Mouse (Mus musculus) retina, postnatal 1 day (tissue): ENCODE data around the gene Tns1.

Source experiments
- DNase-seq: peaks from one replicate; pipeline ENCODE4 v3.0.0-alpha.2; 2012

Tns1 gene

DNA sequence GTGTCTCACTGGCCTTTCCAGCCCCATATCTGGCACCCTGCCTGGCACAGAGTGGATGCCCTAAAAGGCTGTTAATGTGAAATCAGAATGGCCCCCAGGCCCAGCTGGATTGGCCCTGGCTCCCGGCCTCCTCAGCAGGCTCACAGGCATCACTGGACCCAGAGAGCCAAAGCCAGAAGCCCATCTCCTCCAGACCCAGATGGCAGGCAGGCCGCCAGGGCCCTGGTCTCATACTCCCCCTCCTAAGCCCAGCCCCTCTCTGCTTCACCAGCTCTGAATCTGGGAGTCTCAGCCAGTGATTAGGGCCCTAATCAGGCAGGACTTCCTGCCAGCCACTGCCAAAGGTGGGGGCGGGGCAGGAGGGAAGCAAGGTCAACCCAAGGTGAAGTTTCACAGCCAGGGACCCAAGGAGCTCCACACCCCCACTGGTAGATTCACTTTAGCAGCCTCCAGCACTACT lies 93.3 kb downstream of the Tns1 start:
- peak; percentile 73 for DNase-seq

DNA sequence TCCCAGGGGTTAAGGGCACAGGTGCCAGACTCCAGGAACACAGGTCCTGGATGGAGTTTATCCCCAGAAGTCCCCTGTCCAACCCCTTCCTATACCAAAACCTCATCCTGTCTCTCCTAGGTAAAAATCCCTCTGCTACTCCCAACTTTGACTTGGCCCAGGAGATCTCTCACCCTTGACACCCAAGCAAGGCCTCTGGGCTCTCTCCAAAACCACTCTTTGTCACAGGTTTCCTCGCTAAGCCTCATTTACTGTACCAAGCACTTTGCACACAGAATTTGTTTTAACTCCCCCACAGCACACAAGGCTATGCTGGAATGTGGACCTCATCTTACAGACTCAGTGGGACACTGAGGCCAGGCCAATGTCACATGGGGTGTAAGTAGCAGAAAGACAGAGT lies 94.0 kb downstream of the Tns1 start:
- DNase-seq = no peak

DNA sequence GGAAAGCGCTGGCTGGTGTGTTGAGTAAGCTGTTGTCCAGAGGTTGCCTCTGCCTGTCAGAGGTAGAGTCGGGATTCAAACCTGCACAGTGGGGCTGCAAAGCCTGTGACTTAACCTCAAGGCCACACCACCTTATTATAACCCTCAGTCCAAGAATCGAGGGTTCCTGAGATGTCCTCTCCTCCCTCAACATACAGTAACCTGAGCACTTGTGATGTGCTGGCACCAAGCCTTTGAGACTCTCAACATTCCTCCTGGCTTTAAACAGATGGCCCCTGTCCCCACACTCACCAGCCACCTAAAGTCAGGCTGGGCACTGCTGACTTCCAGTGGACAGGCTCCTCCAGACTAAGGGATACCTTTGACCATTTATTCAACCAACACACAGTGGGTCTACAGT lies 94.6 kb downstream of the Tns1 start:
- DNase-seq = no peak

DNA sequence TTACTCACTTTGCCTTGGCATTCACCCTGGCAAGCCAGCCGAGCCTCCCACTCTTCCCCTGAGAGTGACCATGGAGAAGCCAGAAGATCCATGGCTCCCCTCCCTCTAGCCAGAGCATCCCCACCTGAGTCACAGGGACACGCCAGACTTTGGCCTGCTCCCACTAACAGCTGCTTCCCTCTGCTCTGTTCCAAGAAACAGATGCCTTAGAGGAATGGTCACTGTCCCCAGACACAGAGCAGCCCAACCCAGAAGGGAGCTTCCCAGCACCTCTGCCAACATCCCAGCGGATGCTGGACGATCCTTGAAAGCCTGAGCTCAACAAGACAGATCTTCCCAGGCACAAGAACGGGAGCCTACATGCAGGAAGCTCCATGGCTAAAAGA lies 95.4 kb downstream of the Tns1 start:
- DNase-seq = no peak

DNA sequence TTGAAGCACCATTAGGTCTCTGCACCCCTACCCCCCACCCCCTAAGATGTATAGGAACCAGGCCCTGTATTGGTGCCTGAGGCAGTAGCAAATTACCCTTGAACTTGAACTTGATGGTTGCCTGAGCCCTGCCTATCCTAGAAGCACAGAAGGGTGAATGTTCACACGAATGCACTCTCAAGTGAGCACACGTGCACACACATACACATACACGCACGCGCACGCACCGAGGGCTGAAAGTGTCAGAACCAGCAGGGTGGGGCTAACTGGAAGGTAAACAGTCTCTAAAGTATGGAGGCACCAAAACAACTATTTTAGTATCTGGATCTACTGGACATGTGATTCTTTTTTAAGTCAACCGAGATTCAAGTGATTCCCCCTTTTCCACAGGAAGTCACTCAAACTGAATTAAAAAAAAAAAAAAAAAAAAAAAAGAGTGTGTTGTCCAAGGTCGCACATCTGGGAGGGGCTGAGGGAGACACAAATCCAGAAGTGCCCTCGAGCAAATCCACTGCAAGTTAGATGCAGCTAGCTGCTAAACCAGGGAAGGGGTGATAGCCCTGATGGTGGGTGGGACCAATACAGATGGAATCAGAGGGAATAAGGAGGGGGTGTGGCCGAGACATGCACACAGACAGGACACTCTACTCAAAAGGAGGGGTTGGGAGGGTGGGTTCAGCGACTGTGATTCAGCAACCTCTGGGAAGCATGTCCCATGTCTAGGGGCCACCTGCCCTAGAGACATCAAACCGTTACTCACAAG lies 96.0 kb downstream of the Tns1 start:
- DNase-seq = no peak

DNA sequence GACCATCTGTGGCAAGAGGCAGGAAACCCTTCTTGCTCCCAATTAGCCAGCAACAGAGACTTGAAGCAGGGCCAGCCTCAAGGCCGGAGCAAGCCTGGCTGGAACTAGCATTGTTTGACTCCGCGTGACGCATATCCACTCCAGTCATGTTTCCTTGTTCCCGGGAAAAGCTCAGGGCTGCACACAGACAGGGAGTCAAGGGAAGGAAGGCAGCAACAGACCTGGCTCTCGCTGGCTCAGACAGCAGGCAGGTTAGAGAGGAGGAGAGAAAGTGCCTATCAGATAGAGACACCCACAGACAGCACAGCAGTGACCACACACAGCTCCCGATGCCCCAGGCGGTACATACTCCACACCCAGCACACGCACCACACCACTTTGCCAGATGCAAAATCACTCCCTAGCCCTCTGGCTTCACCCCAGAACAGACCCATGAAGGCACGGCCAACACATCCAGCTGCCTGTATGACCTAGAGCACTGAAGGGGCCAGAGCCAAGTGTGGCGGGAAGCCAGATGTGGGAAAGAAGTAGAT lies 96.6 kb downstream of the Tns1 start:
- DNase-seq = peak; percentile 34

DNA sequence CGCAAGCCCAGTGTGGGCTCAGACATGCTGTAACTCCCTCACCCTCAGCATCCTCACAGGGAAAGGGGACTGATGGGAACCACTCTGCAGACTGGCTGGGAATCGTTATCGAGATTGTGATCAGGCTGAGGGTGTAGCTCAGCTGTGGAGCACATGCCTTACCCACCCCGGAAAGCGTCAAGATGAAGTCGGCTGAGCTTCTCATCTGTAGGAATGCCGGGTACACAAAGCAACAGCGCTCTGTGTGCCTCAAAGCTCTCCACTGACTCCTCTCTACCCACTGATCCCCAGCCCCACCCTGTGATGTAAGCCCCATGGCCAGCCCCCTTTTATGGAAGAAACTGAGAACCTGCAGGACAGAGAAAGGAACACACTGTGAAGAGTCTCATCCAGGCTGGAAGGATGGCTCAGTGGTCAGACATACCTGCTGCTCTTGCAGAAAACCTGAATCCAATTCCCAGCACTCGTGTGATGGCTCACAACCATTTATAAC lies 97.5 kb downstream of the Tns1 start:
- no peak for DNase-seq

DNA sequence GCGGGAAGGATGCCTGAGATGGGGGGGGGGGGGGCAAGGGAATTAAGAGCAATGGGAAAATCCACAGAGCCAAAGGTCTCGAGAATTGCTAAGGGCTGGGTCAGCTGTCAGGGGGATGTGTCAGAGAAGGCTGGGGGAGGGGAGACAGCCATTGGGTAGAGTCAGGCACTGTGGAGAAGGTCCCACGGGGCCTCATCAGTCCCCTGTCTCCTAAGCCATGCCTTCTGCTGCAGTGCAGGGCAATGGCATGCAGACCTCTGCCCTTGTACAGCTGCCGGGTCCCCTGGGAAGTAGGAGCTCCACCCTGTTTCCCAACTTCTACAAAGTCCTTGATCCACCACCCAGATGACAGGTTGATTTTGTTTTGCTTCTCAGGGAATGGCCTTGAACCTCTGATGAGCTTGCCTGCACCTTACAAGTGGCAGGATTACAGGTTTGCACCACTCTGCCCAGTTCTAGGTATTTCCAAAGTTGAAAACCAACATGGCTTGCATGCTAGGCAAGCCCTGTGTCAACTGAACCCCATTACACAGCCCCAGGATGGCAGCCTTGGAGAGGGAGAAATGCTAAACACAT lies 98.5 kb downstream of the Tns1 start:
- DNase-seq = no peak

DNA sequence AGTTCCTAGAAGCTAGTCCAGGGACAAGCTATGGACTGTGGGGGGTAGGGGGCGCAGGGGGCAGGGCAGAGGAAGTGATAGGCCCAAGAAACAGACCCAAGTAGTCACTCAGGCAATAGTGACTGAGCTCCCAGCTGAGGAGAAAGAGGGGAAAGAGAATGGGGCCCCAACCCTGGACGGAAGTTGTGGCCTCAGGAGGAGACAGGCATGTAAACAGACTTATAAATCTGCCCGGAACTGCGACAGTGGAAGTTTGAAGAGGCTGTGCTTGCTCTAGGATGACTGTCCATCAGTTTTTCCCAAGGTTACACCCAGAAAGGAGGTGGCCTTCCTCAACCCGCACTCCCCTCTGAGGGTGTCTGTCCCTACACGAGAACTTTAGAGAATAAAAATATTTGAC lies 99.0 kb downstream of the Tns1 start:
- no peak for DNase-seq

DNA sequence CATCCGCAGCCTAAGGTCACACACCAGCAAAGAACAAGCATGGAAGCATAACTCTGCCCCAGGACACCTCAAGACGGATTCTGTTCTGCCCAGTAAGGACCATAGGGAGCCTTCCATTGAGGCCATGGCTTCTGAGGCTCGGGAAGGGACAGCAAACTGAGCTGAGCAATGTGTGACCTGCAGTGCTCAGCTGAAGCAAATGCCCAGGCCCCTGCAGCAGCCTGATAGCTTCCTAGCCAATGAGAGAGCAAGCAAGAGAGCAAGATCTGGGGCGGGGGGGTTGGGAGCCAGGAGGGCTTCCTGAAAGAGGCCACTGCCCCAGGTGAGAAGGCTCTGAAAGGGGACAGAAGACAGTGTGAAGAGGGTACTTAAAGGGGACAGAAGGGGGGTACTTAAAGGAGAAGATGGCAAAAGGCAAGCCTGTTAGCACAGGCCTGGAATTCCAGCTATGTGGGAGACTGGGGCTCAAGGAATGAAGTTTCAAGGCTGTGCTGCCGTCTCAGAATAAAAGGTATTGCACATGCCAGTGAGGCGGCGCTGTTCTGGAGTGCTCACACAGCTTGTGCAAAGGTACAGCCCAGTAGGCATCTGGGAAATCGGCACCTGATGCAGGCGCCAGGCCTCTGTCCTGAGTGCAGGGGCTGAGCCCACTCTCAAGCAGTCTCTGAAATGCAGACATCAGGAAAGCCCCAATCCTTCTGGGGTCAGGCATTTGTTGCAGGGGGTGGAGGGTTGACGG lies 99.6 kb downstream of the Tns1 start:
- no peak for DNase-seq

DNA sequence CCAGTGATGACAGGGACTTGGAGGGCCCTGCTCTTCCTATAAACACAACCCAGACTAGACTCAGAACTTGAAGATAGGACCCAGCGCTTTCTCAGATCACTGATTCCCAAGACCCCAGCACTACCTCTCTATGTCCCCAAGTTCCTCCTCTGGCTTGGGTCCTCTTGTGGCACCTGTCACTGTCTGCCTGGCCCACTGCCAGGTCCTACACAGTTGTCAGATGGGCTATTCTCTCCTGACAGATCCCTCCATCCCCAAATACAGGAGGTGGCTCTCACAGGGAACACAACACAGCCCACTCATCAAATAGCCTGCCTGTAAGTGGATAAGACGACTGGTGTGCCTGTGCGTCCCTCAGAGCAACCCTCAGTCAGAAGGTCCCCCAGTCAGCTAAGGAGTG lies 101.3 kb downstream of the Tns1 start:
- DNase-seq = no peak

DNA sequence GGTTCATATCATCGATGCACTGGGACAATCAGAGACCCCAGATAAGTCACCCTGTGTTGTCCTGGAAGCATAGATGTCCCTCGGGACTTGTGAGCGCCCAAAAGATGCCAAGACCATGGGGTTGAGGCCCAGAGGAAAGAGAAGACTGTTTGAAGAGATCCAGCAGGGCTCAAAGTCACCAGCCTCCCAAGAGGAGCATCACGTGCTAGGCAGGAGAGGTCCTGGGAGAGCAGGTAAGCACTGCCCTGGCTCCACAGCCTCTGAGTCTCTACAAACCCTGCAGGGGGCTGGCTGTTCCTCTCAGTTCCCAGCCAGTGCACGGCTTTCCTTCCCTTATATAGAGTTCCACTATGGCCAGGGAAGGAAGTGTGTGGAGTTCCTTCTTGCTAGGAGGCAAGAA lies 101.7 kb downstream of the Tns1 start:
- DNase-seq = no peak

DNA sequence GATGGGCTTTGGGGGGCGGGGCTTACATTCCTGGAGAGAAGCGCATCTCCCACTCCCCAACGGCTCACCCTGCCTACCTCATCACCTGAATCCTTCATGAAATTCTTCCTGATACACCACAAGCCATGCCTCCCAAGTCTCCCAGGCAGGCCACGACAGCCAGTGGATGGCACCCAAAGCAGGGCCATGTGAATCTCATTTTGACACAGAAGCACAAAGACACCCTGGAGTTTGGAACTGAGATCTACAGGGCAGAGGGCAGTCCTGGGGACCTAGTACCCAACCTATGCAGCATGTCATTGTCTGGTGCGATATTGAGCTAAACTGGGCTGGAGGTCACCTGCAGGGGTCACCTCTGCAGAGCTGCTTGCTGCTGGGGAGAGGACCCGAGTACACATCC lies 104.0 kb downstream of the Tns1 start:
- no peak for DNase-seq

DNA sequence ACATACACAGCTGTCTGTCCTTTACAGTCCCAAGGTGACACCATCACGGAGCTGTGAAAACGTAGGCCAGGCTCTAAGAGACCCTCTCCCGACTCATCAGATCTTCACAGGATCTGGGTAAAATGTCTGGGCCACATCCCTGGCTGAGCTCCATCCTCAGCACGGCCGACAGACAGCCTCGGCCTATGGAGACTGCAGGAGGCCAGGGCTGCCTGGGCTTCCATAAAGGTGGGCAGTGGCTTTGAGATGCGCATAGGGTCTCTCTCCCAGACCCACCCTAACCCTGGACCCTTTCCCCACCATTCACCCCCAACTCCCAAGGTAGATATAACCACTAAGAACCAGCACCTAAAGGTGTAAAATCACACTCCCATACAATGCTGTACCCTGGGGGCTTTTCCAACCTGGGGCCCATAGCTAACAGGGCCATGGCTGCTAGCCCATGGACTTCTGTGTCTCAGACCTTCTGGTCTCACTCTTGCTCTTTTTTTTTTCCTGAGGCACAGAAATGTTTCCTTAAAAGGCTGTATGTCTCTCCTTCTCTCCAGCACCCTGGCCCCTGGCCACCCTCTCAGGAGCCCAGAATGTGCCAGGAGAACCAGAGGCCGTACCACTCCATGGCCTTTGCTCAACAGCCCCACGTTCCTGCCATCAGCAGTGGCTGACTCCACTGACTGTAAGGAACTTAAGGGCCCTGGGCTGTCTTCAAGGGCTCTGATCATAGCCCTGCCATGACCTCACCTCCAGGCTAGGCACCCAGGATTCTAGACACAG lies 106.7 kb downstream of the Tns1 start:
- DNase-seq = no peak

DNA sequence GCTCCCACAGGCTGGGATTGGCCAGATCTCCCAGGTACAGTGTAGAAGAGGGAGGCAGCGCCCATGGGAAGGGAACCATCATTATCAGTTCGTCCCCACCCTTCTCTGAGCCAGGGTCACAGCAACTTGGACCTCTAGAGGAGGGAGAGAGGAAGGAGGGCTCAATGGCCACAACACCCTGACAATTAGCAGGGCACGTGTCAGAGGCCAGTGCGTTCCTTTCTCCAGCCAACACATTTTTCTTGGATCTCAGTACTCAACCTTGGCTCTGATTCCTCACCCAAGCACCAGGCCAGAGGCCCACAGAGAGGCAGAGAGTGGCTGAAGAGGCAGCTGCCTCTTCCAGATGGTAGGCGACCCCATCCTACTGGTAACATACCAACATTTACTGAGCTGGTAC lies 107.6 kb downstream of the Tns1 start:
- DNase-seq = no peak

DNA sequence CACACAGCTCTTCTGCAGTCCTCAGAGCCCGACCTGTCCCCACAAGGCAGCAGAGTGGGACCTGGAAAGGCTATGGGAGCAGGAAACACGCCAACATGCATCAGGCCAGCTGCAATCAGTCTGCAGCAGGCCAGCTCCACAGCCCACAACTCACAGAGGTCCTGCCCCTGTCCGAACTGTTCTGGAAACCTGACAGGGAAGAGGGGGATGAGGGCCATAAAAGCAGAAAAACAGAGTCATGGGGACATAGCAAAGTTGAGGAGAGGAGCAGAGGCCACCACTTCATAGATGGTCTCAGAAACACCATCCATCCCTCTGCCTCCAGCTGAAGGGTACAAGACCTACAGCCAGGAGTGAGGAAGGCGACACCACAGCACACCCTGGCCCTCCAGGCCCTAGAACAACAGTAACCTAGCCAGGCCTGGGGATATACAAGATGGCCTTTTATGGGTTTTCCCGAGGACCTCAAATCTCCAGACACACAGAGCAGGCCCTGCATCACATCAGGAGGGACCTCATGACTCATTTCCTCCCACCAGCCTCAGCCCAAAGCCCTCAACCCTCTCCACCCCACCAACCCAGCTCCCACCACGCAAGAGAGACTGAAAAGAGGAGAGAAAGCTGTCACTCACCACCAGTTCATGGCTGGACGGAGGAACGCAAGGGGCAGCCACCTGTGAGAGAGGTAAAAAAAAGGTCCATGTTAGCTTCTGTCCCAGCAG lies 108.6 kb downstream of the Tns1 start:
- no peak for DNase-seq

DNA sequence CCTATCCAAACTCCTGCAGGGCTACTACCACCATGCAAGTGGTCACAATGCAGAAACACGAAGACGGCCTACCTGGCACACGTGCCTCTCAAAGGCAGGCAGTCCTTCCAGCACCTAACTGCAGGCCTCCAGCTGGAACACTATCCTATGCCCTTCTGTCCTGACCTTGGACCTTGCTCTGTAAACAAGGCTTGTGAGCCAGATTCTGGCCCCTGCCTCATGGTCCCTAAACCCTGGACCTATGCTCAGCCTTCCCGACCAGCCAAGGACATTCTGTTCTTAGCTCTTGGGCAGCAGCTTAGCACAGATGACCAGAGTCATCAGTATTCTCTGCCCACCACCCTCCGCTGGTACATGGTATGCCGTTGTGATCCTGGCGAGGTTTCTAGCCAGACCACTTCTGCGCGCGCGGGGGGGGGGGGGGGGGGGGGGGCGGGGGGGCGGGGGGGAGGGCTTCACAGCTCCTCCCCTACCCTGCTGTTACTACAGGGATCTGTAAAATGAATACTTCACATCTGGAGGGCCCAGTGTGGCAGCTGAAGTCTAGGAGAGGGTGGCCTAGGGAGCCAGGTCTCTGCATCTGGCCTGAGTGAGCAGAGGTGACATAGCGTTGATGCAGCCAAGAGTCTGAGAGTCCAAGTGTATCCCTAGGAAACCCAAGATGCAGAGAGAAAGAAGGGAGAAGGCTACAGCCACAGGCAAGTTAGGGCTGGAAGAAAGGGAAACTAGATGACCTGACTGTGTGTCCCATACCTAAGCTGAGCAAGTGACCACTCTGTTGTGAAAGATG lies 109.5 kb downstream of the Tns1 start:
- DNase-seq = no peak

DNA sequence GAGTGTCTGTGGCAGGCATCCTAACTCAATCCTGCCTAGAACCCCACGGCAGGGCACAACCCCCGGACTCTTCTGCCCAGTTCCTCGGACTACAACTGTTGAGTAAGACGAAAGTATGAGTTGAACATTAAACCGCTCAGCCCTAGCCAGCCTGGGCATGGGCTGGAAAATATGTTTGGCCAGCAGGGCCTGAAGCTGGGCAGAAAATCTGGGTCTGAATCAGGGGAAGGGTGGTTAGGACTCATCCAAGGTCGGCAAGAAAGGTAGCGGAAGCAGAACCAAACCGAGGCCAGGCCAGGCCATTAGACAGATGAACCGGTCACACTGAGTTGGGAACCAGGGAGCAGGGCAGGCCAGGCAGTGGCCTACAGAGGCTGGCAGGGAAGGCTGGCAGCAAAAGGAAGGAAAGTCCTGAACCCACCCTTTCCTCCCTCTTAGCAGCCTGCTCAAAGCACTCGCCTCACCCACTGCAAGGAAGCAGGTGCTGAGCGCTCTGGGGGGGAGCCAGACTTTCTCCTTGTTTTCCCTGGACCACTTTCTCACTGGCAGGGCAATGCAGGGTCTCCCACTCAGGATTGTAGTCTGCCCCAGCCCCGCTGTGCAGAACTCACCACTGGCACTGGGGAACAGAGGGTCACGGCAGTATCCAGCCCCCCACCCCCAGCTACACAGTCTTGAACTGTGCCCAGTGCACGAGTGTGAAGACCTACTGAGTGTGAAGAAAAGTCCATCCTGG lies 110.8 kb downstream of the Tns1 start:
- no peak for DNase-seq

DNA sequence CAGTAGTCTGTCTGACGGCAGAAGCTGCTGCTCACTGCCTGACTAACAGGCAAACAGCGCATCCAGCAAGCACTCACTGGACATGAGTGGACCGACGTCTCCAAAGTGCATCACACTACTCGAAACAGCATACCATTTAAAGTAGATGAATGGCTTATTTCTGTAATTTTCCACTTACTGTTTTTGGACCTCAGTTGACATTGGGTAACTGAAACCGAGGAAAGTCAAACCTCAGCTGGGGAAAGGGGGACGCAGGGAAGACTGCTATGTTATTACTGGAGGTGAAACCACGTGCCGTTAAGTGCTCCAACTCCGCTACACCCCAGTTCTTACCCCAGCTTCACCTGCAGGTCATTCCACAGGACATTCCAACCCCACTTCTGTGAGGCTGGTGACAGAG lies 111.5 kb downstream of the Tns1 start:
- no peak for DNase-seq

DNA sequence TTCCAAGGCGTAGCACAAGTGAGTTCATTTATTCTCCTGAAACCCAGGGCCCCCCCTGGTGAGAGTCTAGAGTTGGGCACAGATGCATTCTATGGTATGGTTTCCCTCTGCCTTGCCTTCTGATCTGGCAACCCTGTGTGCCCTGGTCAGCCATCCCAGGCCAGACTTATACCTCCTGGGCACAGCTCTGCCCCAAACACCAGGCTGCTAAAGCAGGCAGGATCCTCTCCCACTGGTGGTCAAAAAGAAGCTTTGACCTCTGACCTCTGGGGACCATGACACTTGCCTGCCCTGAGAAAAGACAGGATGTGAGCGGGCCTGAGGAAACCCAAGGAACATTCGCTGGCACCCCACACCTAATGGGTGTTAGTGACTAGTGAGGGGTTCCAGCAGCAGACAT lies 114.8 kb downstream of the Tns1 start:
- no peak for DNase-seq

DNA sequence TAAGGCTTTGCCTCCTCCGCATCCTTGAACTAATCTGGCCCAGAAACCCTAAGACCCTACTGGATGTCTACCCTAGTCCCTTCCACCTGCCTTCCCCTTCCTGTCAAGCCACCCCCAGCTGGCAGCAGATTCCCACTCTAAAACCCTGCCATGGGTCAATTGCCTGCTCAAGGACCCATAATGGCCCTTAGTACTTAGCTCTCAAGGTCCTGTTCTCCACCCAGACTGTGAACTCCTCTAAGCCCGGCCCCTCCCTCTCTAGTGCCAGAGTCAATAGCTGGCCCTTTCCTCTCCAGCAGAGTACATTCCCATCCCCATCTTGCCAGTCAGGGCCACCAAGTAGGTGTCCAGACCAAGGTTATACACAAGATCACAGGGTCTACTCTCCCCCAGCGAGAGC lies 115.3 kb downstream of the Tns1 start:
- DNase-seq = no peak
